35 mouse cellular contexts compared by ENCODE assay signal in the genomic region with DNA sequence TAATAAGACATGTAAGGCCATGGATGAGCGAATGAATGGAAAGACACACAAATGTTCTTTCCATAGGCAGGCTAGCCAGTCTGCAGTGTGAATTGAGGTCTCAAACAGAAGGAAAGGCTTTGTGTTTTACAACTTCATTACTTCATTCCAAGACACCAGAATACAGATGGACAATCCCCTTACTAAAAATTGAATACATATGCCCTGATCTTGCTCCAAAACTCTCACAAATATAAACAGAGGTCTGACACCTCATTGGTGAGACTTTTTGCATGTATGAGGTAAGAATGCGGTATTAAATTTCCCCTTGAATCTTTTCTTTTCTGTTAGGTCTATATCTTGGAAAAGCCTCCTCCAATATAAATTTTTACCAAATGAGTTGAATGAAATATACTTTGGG.
"Had no signal": no experiment of that assay in that cellular context is flagged by ENCODE, and none has a peak within 500 bp of the region (broad histone marks: within the 10 kb centered on the region; RNA-seq: fewer than 3 reads in every experiment).

No protein-coding gene starts in this region.

- H3K9me3 ChIP-seq: heart, embryonic 10.5 days; heart, embryonic 12.5 days; heart, embryonic 13.5 days; heart, embryonic 15.5 days; hindbrain, embryonic 10.5 days; hindbrain, embryonic 12.5 days; hindbrain, embryonic 13.5 days; hindbrain, embryonic 15.5 days; intestine, embryonic 15.5 days; kidney, embryonic 15.5 days had no signal

- H3K4me1 ChIP-seq: heart, embryonic 10.5 days; heart, embryonic 12.5 days; heart, embryonic 13.5 days; heart, embryonic 15.5 days; hindbrain, embryonic 10.5 days; hindbrain, embryonic 12.5 days; hindbrain, embryonic 15.5 days; intestine, embryonic 15.5 days; kidney, embryonic 15.5 days had no signal

- H3K9ac ChIP-seq: heart, embryonic 12.5 days; heart, embryonic 13.5 days; heart, embryonic 15.5 days; hindbrain, embryonic 12.5 days; hindbrain, embryonic 13.5 days; hindbrain, embryonic 14.5 days; hindbrain, embryonic 15.5 days; intestine, embryonic 15.5 days; kidney, embryonic 15.5 days had no signal

- H3K27ac ChIP-seq: heart, embryonic 10.5 days; heart, embryonic 13.5 days; heart, embryonic 15.5 days; hindbrain, embryonic 10.5 days; hindbrain, embryonic 12.5 days; hindbrain, embryonic 13.5 days; hindbrain, embryonic 14.5 days; hindbrain, embryonic 15.5 days; hindbrain, postnatal 0 days; intestine, embryonic 15.5 days; kidney, embryonic 15.5 days; kidney, postnatal 0 days; layer of hippocampus, adult 2 months had no signal

- H3K4me3 ChIP-seq: heart, embryonic 10.5 days; heart, embryonic 12.5 days; heart, embryonic 13.5 days; heart, embryonic 15.5 days; hindbrain, embryonic 10.5 days; hindbrain, embryonic 12.5 days; hindbrain, embryonic 13.5 days; hindbrain, embryonic 15.5 days; intestine, embryonic 15.5 days; kidney, embryonic 15.5 days; layer of hippocampus, adult 2 months had no signal

- DNase-seq: heart, postnatal 10 days; heart, postnatal 14 days; heart, postnatal 36 days; heart, postnatal 4 days; kidney, adult 11 months; kidney, adult 18-20 months; kidney, adult 2 months; kidney, adult 8-10 months; kidney, adult 9 months; kidney, postnatal 10 days; kidney, postnatal 14 days; kidney, postnatal 25 days; kidney, postnatal 36 days; kidney, postnatal 4 days; layer of hippocampus, adult 9-11 months; layer of hippocampus, postnatal 36 days had no signal

- H3K27me3 ChIP-seq: heart, embryonic 12.5 days; heart, embryonic 13.5 days; heart, embryonic 15.5 days; hindbrain, embryonic 12.5 days; hindbrain, embryonic 13.5 days; hindbrain, embryonic 15.5 days; intestine, embryonic 15.5 days; kidney, embryonic 15.5 days had no signal

- ATAC-seq: hindbrain, embryonic 16.5 days; hindbrain, postnatal 0 days; inflammation-experienced regulatory T-cells, adult 6 months; intestine, embryonic 15.5 days; intestine, embryonic 16.5 days; intestine, postnatal 0 days had no signal

- H3K4me2 ChIP-seq: heart, embryonic 11.5 days; heart, embryonic 12.5 days; heart, embryonic 13.5 days; heart, embryonic 15.5 days; hindbrain, embryonic 12.5 days; hindbrain, embryonic 13.5 days; hindbrain, embryonic 14.5 days; hindbrain, embryonic 15.5 days; intestine, embryonic 15.5 days; kidney, embryonic 15.5 days had no signal

- H3K36me3 ChIP-seq: heart, embryonic 10.5 days; heart, embryonic 12.5 days; heart, embryonic 13.5 days; heart, embryonic 15.5 days; hindbrain, embryonic 10.5 days; hindbrain, embryonic 12.5 days; hindbrain, embryonic 13.5 days; hindbrain, embryonic 15.5 days; intestine, embryonic 15.5 days; kidney, embryonic 15.5 days had no signal
